Mouse (Mus musculus): ENCODE results near the gene Negr1.

DNA sequence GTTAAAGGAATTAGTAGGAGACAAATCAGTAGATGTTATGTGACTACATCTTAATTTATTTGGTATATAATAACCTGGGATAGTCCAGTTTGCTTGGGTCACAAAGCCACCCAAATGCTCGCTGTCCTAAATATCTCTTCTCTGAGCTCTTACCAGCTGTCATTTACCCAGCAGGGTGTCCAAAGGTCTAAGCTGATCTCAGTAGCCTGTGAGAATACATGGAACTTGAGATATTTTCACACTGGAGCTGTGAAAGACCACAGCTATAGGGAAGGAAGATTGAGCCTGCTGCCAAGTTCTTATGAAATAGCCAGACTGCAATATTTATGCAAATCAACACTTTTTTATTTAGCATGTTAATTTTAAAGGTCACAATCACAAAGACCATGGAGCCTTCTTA, 141.6 kb downstream of the Negr1 start:
- TF ChIP-seq POLR2A (IDR thresholded peaks at IDR 0.05; ENCODE audit: low read depth, low read length), result no peak
- TF ChIP-seq JUND (conservative IDR thresholded peaks at IDR 0.05; ENCODE audit: low read depth, low read length), result no peak
- TF ChIP-seq SIN3A (IDR thresholded peaks at IDR 0.05; ENCODE audit: low read length), result no peak
